Mouse (Mus musculus) midbrain, embryonic 14.5 days (tissue): ENCODE results near the gene Igsf3. TPM values are rescaled to one million over a fixed set of nuclear protein-coding genes. Genes with fewer than 3 reads are reported as not detected.

Experiments used
- ATAC-seq: fragments of 200-750 bp; cut with Nextera tagmentation; 2 replicates; pipeline ENCODE4 v1.8.0; 2017; ENCODE audit warnings: moderate number of reproducible peaks, moderate library complexity; ENCODE audit not compliant: low FRiP score, low TSS enrichment
- DNase-seq: peaks from one replicate; pipeline ENCODE4 v3.0.0-alpha.2; 2015
- H3K27ac ChIP-seq: fragments of 300-500 bp; sonication (generic); replicated peaks from 2 replicates; pipeline ENCODE4 v1.5.1; 2014; ENCODE audit warnings: mild to moderate bottlenecking, low read depth, low read length, moderate library complexity
- H3K27me3 ChIP-seq: fragments of 300-500 bp; sonication (generic); 2 replicates; pipeline ENCODE4 v1.6.1; 2014; ENCODE audit warnings: low read length, control low read depth, mixed read lengths; ENCODE audit not compliant: control insufficient read depth, insufficient read depth
- H3K36me3 ChIP-seq: fragments of 300-500 bp; sonication (generic); 2 replicates; pipeline ENCODE4 v1.6.1; 2014; ENCODE audit warnings: low read length, control low read depth; ENCODE audit not compliant: control insufficient read depth, insufficient read depth
- H3K4me1 ChIP-seq: fragments of 300-500 bp; sonication (generic); 2 replicates; pipeline ENCODE4 v1.6.1; 2014; ENCODE audit warnings: mild to moderate bottlenecking, antibody characterized with exemption, low read length, control low read depth; ENCODE audit not compliant: control insufficient read depth, insufficient read depth
- H3K4me2 ChIP-seq: fragments of 300-500 bp; sonication (generic); 2 replicates; pipeline ENCODE4 v1.6.1; 2014; ENCODE audit warnings: mild to moderate bottlenecking, low read length, moderate library complexity
- H3K4me3 ChIP-seq: fragments of 300-500 bp; sonication (generic); replicated peaks from 2 replicates; pipeline ENCODE4 v1.5.1; 2014; ENCODE audit warnings: low read depth, low read length
- H3K9ac ChIP-seq: fragments of 300-500 bp; sonication (generic); replicated peaks from 2 replicates; pipeline ENCODE4 v1.6.1; 2014; ENCODE audit warnings: mild to moderate bottlenecking, low read length, moderate library complexity
- H3K9me3 ChIP-seq: fragments of 300-500 bp; sonication (generic); 2 replicates; pipeline ENCODE4 v1.6.1; 2016; ENCODE audit warnings: low read length, control low read depth, mixed read lengths; ENCODE audit not compliant: control insufficient read depth
- WGBS: fragments of 180-500 bp; shearing (Covaris S2); extraction: QIAGEN DNeasy Blood & Tissue Kit; methylation state at CpG from one replicate; pipeline ENCODE4 v1.1.7; 2014; 5-methylcytosine and 5-hydroxymethylcytosine counted together
- polyA plus RNA-seq: library from polyadenylated mRNA; unstranded; fragments of >200 nt; fragmentation: Nextera tagmentation; extraction: Ambion mirVana; gene quantifications from 2 replicates; pipeline ENCODE4 v1.2.1, GENCODE M21; 2014

The Igsf3 gene
- polyA plus RNA-seq, 1 experiment from 2014 or later: 62.0 TPM

GRCm38 (mm10) chr3:101365081-101365612 lies 11.7 kb upstream of the Igsf3 start:
- 10% methylated on average over 6 of the region's 6 CpGs for WGBS
- H3K4me1 ChIP-seq: peaks cover 15% of the 10 kb centered on the region; the same call in 1 of the 2 replicates
- DNase-seq (peak; percentile 58), ATAC-seq (peak; percentile 87; the same call in 1 of the 2 replicates)
- H3K36me3 ChIP-seq: no peaks in the 10 kb centered on the region
- no peak overlapping the region for H3K4me3 ChIP-seq
- H3K27ac ChIP-seq: 0 out of 2 replicates have a peak overlapping the region, but pooled peaks have one; percentile 22
- no peaks in the 10 kb centered on the region for H3K27me3 ChIP-seq
- H3K4me2 ChIP-seq: no peak overlapping the region
- H3K9ac ChIP-seq: no peak overlapping the region
- no peaks in the 10 kb centered on the region for H3K9me3 ChIP-seq

- no peaks in the 10 kb centered on the region for H3K9me3 ChIP-seq
- DNase-seq (no peak), ATAC-seq (peak; percentile 9; the same call in 1 of the 2 replicates)
- no peak overlapping the region for H3K4me2 ChIP-seq
- no peak overlapping the region for H3K4me3 ChIP-seq
- no peak overlapping the region for H3K27ac ChIP-seq
- WGBS: 33% methylated on average over 9 of the region's 9 CpGs
- H3K27me3 ChIP-seq: no peaks in the 10 kb centered on the region
- H3K4me1 ChIP-seq: peaks cover 15% of the 10 kb centered on the region; the same call in 1 of the 2 replicates
- no peaks in the 10 kb centered on the region for H3K36me3 ChIP-seq
- H3K9ac ChIP-seq: no peak overlapping the region
These were observed 11.0 kb upstream of the Igsf3 start for GRCm38 (mm10) chr3:101365911-101366310.

GRCm38 (mm10) chr3:101367372-101367771 lies 9.5 kb upstream of the Igsf3 start:
- no peaks in the 10 kb centered on the region for H3K27me3 ChIP-seq
- WGBS: 87% methylated on average over 11 of the region's 11 CpGs
- no peak overlapping the region for H3K4me3 ChIP-seq
- no peak overlapping the region for H3K27ac ChIP-seq
- no peaks in the 10 kb centered on the region for H3K9me3 ChIP-seq
- ATAC-seq: no peak
- no peaks in the 10 kb centered on the region for H3K36me3 ChIP-seq
- no peak for DNase-seq
- no peak overlapping the region for H3K9ac ChIP-seq
- H3K4me1 ChIP-seq: peaks cover 15% of the 10 kb centered on the region; the same call in 1 of the 2 replicates
- no peak overlapping the region for H3K4me2 ChIP-seq

GRCm38 (mm10) chr3:101369301-101369881 lies 7.5 kb upstream of the Igsf3 start:
- no peaks in the 10 kb centered on the region for H3K36me3 ChIP-seq
- ATAC-seq: no peak
- no peaks in the 10 kb centered on the region for H3K27me3 ChIP-seq
- no peak overlapping the region for H3K9ac ChIP-seq
- 46% methylated on average over 10 of the region's 10 CpGs for WGBS
- peaks cover 14% of the 10 kb centered on the region; the same call in 1 of the 2 replicates for H3K4me1 ChIP-seq
- no peak overlapping the region for H3K27ac ChIP-seq
- no peaks in the 10 kb centered on the region for H3K9me3 ChIP-seq
- no peak overlapping the region for H3K4me3 ChIP-seq
- no peak for DNase-seq
- H3K4me2 ChIP-seq: no peak overlapping the region

GRCm38 (mm10) chr3:101372345-101372980 lies 4.4 kb upstream of the Igsf3 start:
- no peak overlapping the region for H3K4me2 ChIP-seq
- 45% methylated on average over 13 of the region's 13 CpGs for WGBS
- no peak overlapping the region for H3K27ac ChIP-seq
- H3K27me3 ChIP-seq: no peaks in the 10 kb centered on the region
- DNase-seq (no peak), ATAC-seq (no peak)
- no peaks in the 10 kb centered on the region for H3K9me3 ChIP-seq
- H3K4me1 ChIP-seq: 0 out of 2 replicates have a peak, but pooled peaks cover 3% of the 10 kb centered on the region
- no peaks in the 10 kb centered on the region for H3K36me3 ChIP-seq
- no peak overlapping the region for H3K4me3 ChIP-seq
- H3K9ac ChIP-seq: no peak overlapping the region

GRCm38 (mm10) chr3:101377256-101378024 lies 557 bp downstream of the Igsf3 start:
- Histone ChIP-seq H3K27me3 (no peaks in the 10 kb centered on the region), H3K4me1 (peaks cover 45% of the 10 kb centered on the region), H3K4me3 (peak overlapping the region; percentile 81), H3K36me3 (no peaks in the 10 kb centered on the region), H3K9ac (peak overlapping the region; percentile 87), H3K27ac (peak overlapping the region; percentile 87), H3K4me2 (peak overlapping the region; percentile 68), H3K9me3 (no peaks in the 10 kb centered on the region)
- under 1% methylated on average over 62 of the region's 62 CpGs for WGBS
- ATAC-seq (peak; percentile 32), DNase-seq (no peak)

GRCm38 (mm10) chr3:101378102-101378501 lies 1.2 kb downstream of the Igsf3 start:
- Histone ChIP-seq H3K36me3 (no peaks in the 10 kb centered on the region), H3K4me2 (peak overlapping the region; percentile 68), H3K27me3 (no peaks in the 10 kb centered on the region), H3K27ac (peak overlapping the region; percentile 87), H3K4me1 (peaks cover 51% of the 10 kb centered on the region), H3K4me3 (peak overlapping the region; percentile 81), H3K9ac (peak overlapping the region; percentile 87), H3K9me3 (no peaks in the 10 kb centered on the region)
- WGBS: under 1% methylated on average over 12 of the region's 12 CpGs
- ATAC-seq (peak; percentile 55), DNase-seq (peak; percentile 77)

GRCm38 (mm10) chr3:101379789-101380188 lies 2.9 kb downstream of the Igsf3 start:
- peak overlapping the region; percentile 68 for H3K4me2 ChIP-seq
- peak overlapping the region; percentile 81 for H3K4me3 ChIP-seq
- peaks cover 57% of the 10 kb centered on the region for H3K4me1 ChIP-seq
- peak overlapping the region; percentile 27; the same call in 1 of the 2 replicates for H3K27ac ChIP-seq
- 20% methylated on average over 4 of the region's 4 CpGs for WGBS
- DNase-seq: no peak
- no peaks in the 10 kb centered on the region for H3K27me3 ChIP-seq
- no peaks in the 10 kb centered on the region for H3K9me3 ChIP-seq
- ATAC-seq: no peak
- H3K9ac ChIP-seq: peak overlapping the region; percentile 50
- H3K36me3 ChIP-seq: no peaks in the 10 kb centered on the region
